Mouse (Mus musculus) midbrain, embryonic 13.5 days (tissue): ENCODE data around the gene B4galt2. TPM values are rescaled to one million over a fixed set of nuclear protein-coding genes. Genes with fewer than 3 reads are reported as not detected.

Source experiments
- ATAC-seq: fragments of 200-750 bp; cut with Nextera tagmentation; 2 replicates; pipeline ENCODE4 v1.8.0; 2017; ENCODE audit warnings: mild to moderate bottlenecking, moderate TSS enrichment, moderate library complexity
- H3K27ac ChIP-seq: fragments of 300-500 bp; sonication (generic); 2 replicates; pipeline ENCODE4 v1.5.1; 2015; ENCODE audit warnings: inconsistent platforms, mild to moderate bottlenecking, moderate library complexity
- H3K27me3 ChIP-seq: fragments of 300-500 bp; sonication (generic); 2 replicates; pipeline ENCODE4 v1.6.1; 2015; ENCODE audit warnings: mild to moderate bottlenecking, inconsistent platforms
- H3K36me3 ChIP-seq: fragments of 300-500 bp; sonication (generic); 2 replicates; pipeline ENCODE4 v1.6.1; 2015; ENCODE audit warnings: mild to moderate bottlenecking, inconsistent platforms
- H3K4me1 ChIP-seq: fragments of 300-500 bp; sonication (generic); replicated peaks from 2 replicates; pipeline ENCODE4 v1.6.1; 2015; ENCODE audit warnings: inconsistent platforms
- H3K4me2 ChIP-seq: fragments of 300-500 bp; sonication (generic); replicated peaks from 2 replicates; pipeline ENCODE4 v1.6.1; 2015; ENCODE audit warnings: moderate library complexity, mild to moderate bottlenecking, inconsistent platforms
- H3K4me3 ChIP-seq: fragments of 300-500 bp; sonication (generic); replicated peaks from 2 replicates; pipeline ENCODE4 v1.5.1; 2015; ENCODE audit warnings: mild to moderate bottlenecking, inconsistent platforms
- H3K9ac ChIP-seq: fragments of 300-500 bp; sonication (generic); replicated peaks from 2 replicates; pipeline ENCODE4 v1.6.1; 2015; ENCODE audit warnings: mild to moderate bottlenecking, inconsistent platforms
- H3K9me3 ChIP-seq: fragments of 300-500 bp; sonication (generic); 2 replicates; pipeline ENCODE4 v1.6.1; 2016; ENCODE audit warnings: mild to moderate bottlenecking, inconsistent platforms
- WGBS: fragments of 180-500 bp; shearing (Covaris S2); methylation state at CpG from one replicate; pipeline ENCODE4 v1.1.7; 2015; 5-methylcytosine and 5-hydroxymethylcytosine counted together
- polyA plus RNA-seq: library from polyadenylated mRNA; unstranded; fragments of >200 nt; fragmentation: Nextera tagmentation; extraction: Ambion mirVana; gene quantifications from 2 replicates; pipeline ENCODE4 v1.2.1, GENCODE M21; 2015

Gene B4galt2
- polyA plus RNA-seq, 1 experiment from 2014 or later = 42.8 TPM

DNA sequence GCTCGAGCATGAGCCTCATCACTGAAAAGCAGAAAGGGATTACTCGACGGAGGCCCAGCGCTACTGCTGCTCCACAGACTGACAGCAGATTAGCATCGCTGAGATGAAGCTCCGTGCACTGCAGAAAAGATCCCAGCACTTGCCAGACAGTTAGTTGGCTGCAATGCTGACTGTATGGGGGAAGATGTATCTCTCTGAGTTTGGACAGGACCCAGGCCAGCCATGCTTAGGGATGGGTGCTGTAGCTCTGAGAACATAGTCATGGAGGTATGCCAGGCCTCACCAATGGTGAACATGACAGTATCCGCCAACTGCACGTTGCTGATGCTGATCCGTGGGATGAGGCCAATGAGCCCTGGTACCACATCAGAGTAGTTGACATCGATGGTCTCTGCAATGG, 20.8 kb upstream of the B4galt2 start:
- Histone ChIP-seq H3K9ac (no peak overlapping the region), H3K9me3 (no peaks in the 10 kb centered on the region), H3K27ac (no peak overlapping the region), H3K4me1 (peaks cover 16% of the 10 kb centered on the region), H3K27me3 (no peaks in the 10 kb centered on the region), H3K4me2 (no peak overlapping the region), H3K36me3 (peaks cover 76% of the 10 kb centered on the region), H3K4me3 (no peak overlapping the region)
- 91% methylated on average over 10 of the region's 10 CpGs for WGBS
- ATAC-seq = no peak

GRCm38 (mm10) chr4:117898111-117898510, 14.8 kb upstream of the B4galt2 start:
- Histone ChIP-seq H3K36me3 (peaks cover 92% of the 10 kb centered on the region), H3K4me1 (no peaks in the 10 kb centered on the region), H3K27ac (no peak overlapping the region), H3K27me3 (no peaks in the 10 kb centered on the region), H3K9me3 (no peaks in the 10 kb centered on the region), H3K4me3 (no peak overlapping the region), H3K9ac (no peak overlapping the region), H3K4me2 (no peak overlapping the region)
- 84% methylated on average over 3 of the region's 3 CpGs for WGBS
- no peak for ATAC-seq

GRCm38 (mm10) chr4:117896031-117896430, 12.7 kb upstream of the B4galt2 start:
- H3K27me3 ChIP-seq = no peaks in the 10 kb centered on the region
- peaks cover 10% of the 10 kb centered on the region for H3K4me1 ChIP-seq
- 94% methylated on average over 6 of the region's 6 CpGs for WGBS
- no peaks in the 10 kb centered on the region for H3K9me3 ChIP-seq
- H3K4me2 ChIP-seq = no peak overlapping the region
- H3K36me3 ChIP-seq = peaks cover 71% of the 10 kb centered on the region
- no peak overlapping the region for H3K9ac ChIP-seq
- H3K27ac ChIP-seq = no peak overlapping the region
- no peak for ATAC-seq
- H3K4me3 ChIP-seq = no peak overlapping the region

- no peaks in the 10 kb centered on the region for H3K27me3 ChIP-seq
- peaks cover 16% of the 10 kb centered on the region for H3K4me1 ChIP-seq
- H3K4me2 ChIP-seq = no peak overlapping the region
- no peak overlapping the region for H3K9ac ChIP-seq
- no peaks in the 10 kb centered on the region for H3K9me3 ChIP-seq
- H3K4me3 ChIP-seq = no peak overlapping the region
- H3K27ac ChIP-seq = no peak overlapping the region
- ATAC-seq = no peak
- 88% methylated on average over 7 of the region's 7 CpGs for WGBS
- peaks cover 64% of the 10 kb centered on the region for H3K36me3 ChIP-seq
These were observed 12.1 kb upstream of the B4galt2 start for GRCm38 (mm10) chr4:117895339-117895738.

DNA sequence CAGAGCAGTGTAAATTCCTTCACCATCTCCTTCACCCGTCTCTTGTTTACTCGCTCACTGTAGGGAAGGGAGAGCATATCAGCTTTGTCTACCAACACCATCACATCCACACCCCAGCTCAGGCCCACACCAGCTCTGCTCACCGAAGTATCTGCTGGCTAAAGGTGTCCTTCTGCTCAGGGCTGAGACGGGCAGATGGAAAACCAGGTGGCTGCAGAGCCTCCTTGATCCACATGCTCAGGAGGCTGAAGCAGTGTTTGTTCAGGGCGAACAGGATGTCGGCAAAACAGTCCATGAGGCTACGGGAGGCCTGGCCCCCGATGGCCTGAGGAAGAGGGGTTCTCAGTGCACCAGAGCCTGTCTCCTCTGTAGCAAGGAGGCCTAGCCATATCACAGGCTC, 11.3 kb upstream of the B4galt2 start:
- no peaks in the 10 kb centered on the region for H3K27me3 ChIP-seq
- no peaks in the 10 kb centered on the region for H3K9me3 ChIP-seq
- H3K4me3 ChIP-seq = no peak overlapping the region
- 91% methylated on average over 8 of the region's 8 CpGs for WGBS
- no peak for ATAC-seq
- peaks cover 16% of the 10 kb centered on the region for H3K4me1 ChIP-seq
- H3K4me2 ChIP-seq = no peak overlapping the region
- H3K27ac ChIP-seq = no peak overlapping the region
- H3K9ac ChIP-seq = no peak overlapping the region
- peaks cover 63% of the 10 kb centered on the region for H3K36me3 ChIP-seq

DNA sequence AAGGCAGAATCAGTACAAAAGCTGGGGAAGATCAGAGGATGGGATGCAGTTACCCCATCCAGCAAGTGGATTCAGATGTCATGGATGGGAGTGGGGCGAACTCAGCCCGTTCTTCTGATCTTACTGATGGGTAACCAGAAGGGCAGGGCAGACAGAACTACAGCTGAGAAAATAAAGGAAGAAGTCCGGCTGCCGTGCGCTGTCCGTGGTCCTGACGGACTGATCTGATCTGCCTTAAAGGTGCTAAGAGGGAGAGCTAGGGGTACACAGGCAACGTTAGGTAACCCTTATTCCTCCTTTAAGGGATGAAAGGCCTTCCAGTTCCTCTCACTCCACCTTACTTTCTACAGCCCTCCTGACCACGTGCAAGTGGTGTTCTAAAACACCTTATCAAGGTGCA, 10.1 kb upstream of the B4galt2 start:
- H3K4me1 ChIP-seq = peaks cover 16% of the 10 kb centered on the region
- no peak overlapping the region for H3K27ac ChIP-seq
- no peaks in the 10 kb centered on the region for H3K27me3 ChIP-seq
- no peak overlapping the region for H3K4me3 ChIP-seq
- peaks cover 60% of the 10 kb centered on the region for H3K36me3 ChIP-seq
- no peak overlapping the region for H3K9ac ChIP-seq
- no peak overlapping the region for H3K4me2 ChIP-seq
- H3K9me3 ChIP-seq = no peaks in the 10 kb centered on the region
- no peak for ATAC-seq
- WGBS = 30% methylated on average over 9 of the region's 9 CpGs

DNA sequence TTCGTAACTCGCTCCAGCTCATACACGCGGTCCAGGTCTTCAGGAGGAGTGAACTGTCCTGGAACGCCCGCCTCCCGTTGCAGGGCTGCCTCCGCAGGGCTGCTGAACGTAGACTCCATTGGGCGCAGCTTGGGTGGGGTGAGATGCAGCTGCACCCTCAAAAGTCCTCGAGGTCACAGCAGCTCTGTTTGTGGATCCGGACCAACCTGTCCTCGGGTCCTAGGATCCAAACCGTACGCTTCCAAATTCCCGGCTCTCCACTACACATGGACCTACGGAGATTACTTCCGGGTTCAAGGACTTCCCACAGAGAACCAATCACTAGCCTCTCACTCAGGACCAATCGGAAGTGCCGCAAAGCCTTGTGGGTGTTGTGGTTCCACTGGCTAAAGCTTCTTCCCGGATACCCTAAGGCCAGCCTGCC, 8.5 kb upstream of the B4galt2 start, which contains the start of gene Dph2:
Dph2 (minus strand) TSS at position 295 of the 424 bp plus-strand sequence.
- no peaks in the 10 kb centered on the region for H3K9me3 ChIP-seq
- peaks cover 47% of the 10 kb centered on the region for H3K36me3 ChIP-seq
- peak; percentile 86 for ATAC-seq
- no peak within 1 kb of the TSS for H3K27ac ChIP-seq
- peak within 1 kb of the TSS; percentile 79 for H3K4me3 ChIP-seq
- no peaks in the 10 kb centered on the region for H3K27me3 ChIP-seq
- peaks cover 21% of the 10 kb centered on the region for H3K4me1 ChIP-seq
- peak within 1 kb of the TSS; percentile 61 for H3K9ac ChIP-seq
- WGBS = under 1% methylated on average over 21 of the region's 21 CpGs
- H3K4me2 ChIP-seq = peak within 1 kb of the TSS; percentile 95

DNA sequence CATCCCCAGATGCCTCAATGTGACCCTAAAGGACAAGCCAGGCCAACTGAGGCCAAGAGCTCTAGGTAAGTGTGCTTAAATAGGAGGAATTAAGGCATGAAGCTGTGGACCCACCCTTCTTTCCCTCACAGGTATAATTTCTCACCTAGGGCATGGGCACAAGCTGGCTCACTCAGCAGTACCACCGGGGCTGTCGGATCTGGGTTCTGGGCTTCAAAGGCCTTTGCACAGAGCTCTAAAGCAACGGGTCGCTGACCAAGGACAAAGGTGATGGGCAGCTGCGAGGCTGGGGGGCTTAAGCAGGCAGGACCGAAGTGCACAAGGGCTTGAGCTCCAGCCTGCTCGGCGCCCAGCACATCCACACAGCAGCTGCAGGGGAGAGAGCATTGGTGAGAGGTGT, 7.5 kb upstream of the B4galt2 start:
- Histone ChIP-seq H3K36me3 (peaks cover 37% of the 10 kb centered on the region), H3K27me3 (no peaks in the 10 kb centered on the region), H3K4me3 (peak overlapping the region; percentile 79), H3K4me1 (peaks cover 30% of the 10 kb centered on the region), H3K9me3 (no peaks in the 10 kb centered on the region), H3K27ac (no peak overlapping the region), H3K4me2 (peak overlapping the region; percentile 95), H3K9ac (peak overlapping the region; percentile 61; the same call in 1 of the 2 replicates)
- 46% methylated on average over 8 of the region's 8 CpGs for WGBS
- ATAC-seq = no peak

DNA sequence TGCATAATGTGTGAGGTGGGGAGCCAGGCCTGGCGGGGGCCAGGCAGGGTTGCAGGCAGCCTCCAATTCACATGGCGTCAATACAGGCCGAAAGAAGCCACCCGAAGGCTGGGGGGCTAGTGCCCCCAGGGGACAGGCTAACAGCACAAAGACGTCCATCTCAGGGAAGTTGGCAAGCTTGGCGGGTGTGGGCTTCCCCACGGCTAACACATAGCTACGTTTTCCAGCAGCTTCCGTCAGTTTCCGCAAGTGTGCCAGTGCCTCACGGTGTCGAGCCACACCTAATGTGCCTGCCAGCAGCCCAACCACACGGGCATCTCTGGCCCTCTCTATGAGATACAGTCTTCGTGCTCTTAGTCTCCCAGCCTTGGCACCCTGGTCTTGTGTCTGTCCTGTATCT, 6.7 kb upstream of the B4galt2 start:
- no peak overlapping the region for H3K4me3 ChIP-seq
- H3K9ac ChIP-seq = no peak overlapping the region
- no peaks in the 10 kb centered on the region for H3K9me3 ChIP-seq
- H3K36me3 ChIP-seq = peaks cover 37% of the 10 kb centered on the region
- ATAC-seq = no peak
- no peaks in the 10 kb centered on the region for H3K27me3 ChIP-seq
- 92% methylated on average over 14 of the region's 14 CpGs for WGBS
- H3K27ac ChIP-seq = no peak overlapping the region
- H3K4me2 ChIP-seq = no peak overlapping the region
- peaks cover 37% of the 10 kb centered on the region for H3K4me1 ChIP-seq

DNA sequence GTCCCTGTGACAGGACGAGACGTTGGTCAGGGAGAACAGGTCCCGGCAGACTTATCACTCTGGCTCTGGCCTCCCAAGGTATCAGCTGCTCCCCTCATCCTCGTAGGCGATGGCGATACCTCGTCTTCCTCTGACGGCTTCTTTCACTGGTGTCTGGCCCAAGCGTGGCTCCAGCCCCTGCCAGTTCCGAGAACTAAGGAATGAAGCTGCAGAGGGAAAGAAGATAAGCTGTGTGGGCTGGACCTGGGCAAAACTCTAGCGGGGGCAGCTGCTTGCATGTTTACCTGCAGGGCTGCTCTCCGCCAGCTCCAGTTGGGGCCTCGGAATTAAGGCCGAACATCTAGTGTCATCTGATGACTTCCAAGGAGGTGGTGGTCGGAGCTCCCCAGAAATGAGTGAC, 6.2 kb upstream of the B4galt2 start:
- 92% methylated on average over 15 of the region's 15 CpGs for WGBS
- Histone ChIP-seq H3K36me3 (peaks cover 37% of the 10 kb centered on the region), H3K27me3 (no peaks in the 10 kb centered on the region), H3K27ac (no peak overlapping the region), H3K9ac (no peak overlapping the region), H3K9me3 (no peaks in the 10 kb centered on the region), H3K4me3 (no peak overlapping the region), H3K4me2 (no peak overlapping the region), H3K4me1 (peaks cover 42% of the 10 kb centered on the region)
- ATAC-seq = no peak

DNA sequence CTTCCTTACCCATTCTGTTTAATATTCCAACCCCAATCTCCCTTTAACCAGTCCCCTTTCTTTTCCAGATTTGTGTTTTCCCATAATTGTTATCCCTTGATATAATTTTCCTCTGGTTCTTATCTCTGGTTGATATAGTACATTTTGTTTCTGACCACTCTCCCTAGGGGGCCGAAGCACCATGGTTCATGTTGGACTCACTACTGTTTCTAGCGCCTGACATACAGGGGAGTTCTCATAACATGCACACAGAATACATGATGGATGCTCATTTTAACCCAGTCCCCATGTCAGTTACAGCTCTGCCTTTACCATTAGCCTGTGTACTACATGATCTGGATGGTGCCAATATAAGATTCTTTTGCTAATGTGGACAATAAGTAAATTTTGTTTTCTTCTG, 4.6 kb upstream of the B4galt2 start:
- 75% methylated on average over 2 of the region's 2 CpGs for WGBS
- H3K9ac ChIP-seq = no peak overlapping the region
- peaks cover 32% of the 10 kb centered on the region for H3K36me3 ChIP-seq
- peak overlapping the region; percentile 93 for H3K4me2 ChIP-seq
- H3K4me3 ChIP-seq = no peak overlapping the region; the same call in 1 of the 2 replicates
- H3K9me3 ChIP-seq = no peaks in the 10 kb centered on the region
- peaks cover 53% of the 10 kb centered on the region for H3K4me1 ChIP-seq
- no peak for ATAC-seq
- no peak overlapping the region for H3K27ac ChIP-seq
- no peaks in the 10 kb centered on the region for H3K27me3 ChIP-seq

DNA sequence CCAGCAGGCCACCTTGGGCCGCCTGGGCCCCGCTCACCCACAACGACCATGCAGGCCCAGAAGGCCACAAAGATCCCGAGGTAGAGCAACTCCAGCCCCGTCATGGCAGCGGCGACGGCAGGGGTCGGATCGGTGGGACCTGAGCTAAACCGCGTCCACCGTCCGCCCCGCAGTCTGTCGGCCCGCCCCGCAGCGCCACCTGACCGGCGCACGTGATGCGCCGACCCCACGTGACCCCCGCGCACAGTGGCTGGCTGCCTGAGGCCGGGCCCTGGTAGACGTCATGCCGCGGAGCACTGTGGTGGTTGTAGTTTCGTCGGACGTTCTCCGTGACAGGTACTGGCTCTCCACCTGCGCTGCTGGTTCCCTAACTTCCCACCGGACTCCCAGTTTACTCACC, 3.8 kb upstream of the B4galt2 start, which contains the start of gene Atp6v0b:
Atp6v0b (minus strand) TSS at position 201 of the 400 bp plus-strand sequence.
- Histone ChIP-seq H3K36me3 (peaks cover 32% of the 10 kb centered on the region), H3K4me3 (peak within 1 kb of the TSS; percentile 96), H3K9ac (peak within 1 kb of the TSS; percentile 95), H3K4me2 (peak within 1 kb of the TSS; percentile 93), H3K9me3 (no peaks in the 10 kb centered on the region), H3K27ac (no peak within 1 kb of the TSS), H3K27me3 (no peaks in the 10 kb centered on the region), H3K4me1 (peaks cover 56% of the 10 kb centered on the region)
- ATAC-seq = peak; percentile 85
- under 1% methylated on average over 37 of the region's 37 CpGs for WGBS

DNA sequence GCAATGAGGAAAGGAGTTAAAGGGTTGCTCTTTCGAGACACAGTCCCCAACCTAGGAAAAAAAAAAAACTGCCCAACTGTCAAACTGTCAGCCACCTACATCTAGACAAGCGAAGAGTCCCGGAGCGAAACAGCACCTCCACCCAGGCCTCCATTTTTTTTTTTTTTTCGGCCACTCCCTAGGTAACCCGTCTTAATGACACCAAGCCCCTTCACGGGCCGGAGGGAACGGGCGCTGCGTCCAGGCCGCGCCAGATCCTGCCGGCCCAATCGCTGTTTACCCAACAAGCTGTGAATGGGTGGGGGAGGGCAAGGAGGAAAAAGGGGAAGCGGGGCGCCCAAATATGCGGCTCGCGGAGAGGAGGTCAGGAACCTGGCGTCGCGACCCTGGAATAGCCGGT, 3.4 kb upstream of the B4galt2 start:
- peak overlapping the region; percentile 95 for H3K9ac ChIP-seq
- ATAC-seq = no peak
- 3% methylated on average over 23 of the region's 24 CpGs for WGBS
- peak overlapping the region; percentile 93 for H3K4me2 ChIP-seq
- no peaks in the 10 kb centered on the region for H3K9me3 ChIP-seq
- peaks cover 32% of the 10 kb centered on the region for H3K36me3 ChIP-seq
- H3K4me1 ChIP-seq = peaks cover 59% of the 10 kb centered on the region
- H3K4me3 ChIP-seq = peak overlapping the region; percentile 96
- no peaks in the 10 kb centered on the region for H3K27me3 ChIP-seq
- H3K27ac ChIP-seq = no peak overlapping the region
